Mouse (Mus musculus) hindbrain, postnatal 0 days (tissue): Measurements from ENCODE around the gene Zfp697. TPM values are rescaled to one million over a fixed set of nuclear protein-coding genes. Genes with fewer than 3 reads are reported as not detected.

Experiments used
- ATAC-seq: fragments of 200-750 bp; cut with Nextera tagmentation; 2 replicates; pipeline ENCODE4 v1.8.0; 2017; ENCODE audit warnings: mild to moderate bottlenecking, moderate TSS enrichment, moderate library complexity
- DNase-seq: peaks from one replicate; pipeline ENCODE4 v3.0.0-alpha.2; 2015; ENCODE audit warnings: low spot score
- H3K27ac ChIP-seq: fragments of 300-500 bp; sonication (generic); 2 replicates; pipeline ENCODE4 v1.5.1; 2014; ENCODE audit warnings: mild to moderate bottlenecking
- H3K27me3 ChIP-seq: fragments of 300-500 bp; sonication (generic); 2 replicates; pipeline ENCODE4 v1.6.1; 2014; ENCODE audit warnings: low read length, mixed read lengths; ENCODE audit not compliant: insufficient read depth
- H3K36me3 ChIP-seq: fragments of 300-500 bp; sonication (generic); 2 replicates; pipeline ENCODE4 v1.6.1; 2014; ENCODE audit warnings: low read length, mixed read lengths; ENCODE audit not compliant: insufficient read depth
- H3K4me1 ChIP-seq: fragments of 300-500 bp; sonication (generic); 2 replicates; pipeline ENCODE4 v1.6.1; 2014; ENCODE audit warnings: antibody characterized with exemption, low read length, mixed read lengths; ENCODE audit not compliant: insufficient read depth
- H3K4me2 ChIP-seq: fragments of 300-500 bp; sonication (generic); 2 replicates; pipeline ENCODE4 v1.6.1; 2014; ENCODE audit warnings: low read depth, mild to moderate bottlenecking, low read length, moderate library complexity, mixed read lengths
- H3K4me3 ChIP-seq: fragments of 300-500 bp; sonication (generic); 2 replicates; pipeline ENCODE4 v1.5.1; 2014; ENCODE audit warnings: low read length
- H3K9ac ChIP-seq: fragments of 300-500 bp; sonication (generic); replicated peaks from 2 replicates; pipeline ENCODE4 v1.6.1; 2014; ENCODE audit warnings: mild to moderate bottlenecking, low read length, moderate library complexity, mixed read lengths
- H3K9me3 ChIP-seq: fragments of 300-500 bp; sonication (generic); 2 replicates; pipeline ENCODE4 v1.6.1; 2016; ENCODE audit warnings: low read length, mixed read lengths
- CTCF ChIP-seq: IDR thresholded peaks from 2 replicates; pipeline ENCODE4 v1.5.1; 2016; ENCODE audit warnings: antibody characterized with exemption, control low read depth, low read depth
- WGBS: fragments of 180-500 bp; shearing (Covaris S2); extraction: QIAGEN DNeasy Blood & Tissue Kit; methylation state at CpG from one replicate; pipeline ENCODE4 v1.1.7; 2014; 5-methylcytosine and 5-hydroxymethylcytosine counted together
- polyA plus RNA-seq: library from polyadenylated mRNA; unstranded; fragments of >200 nt; fragmentation: Nextera tagmentation; extraction: Ambion mirVana; gene quantifications from 2 replicates; pipeline ENCODE4 v1.2.1, GENCODE M21; 2015
- total RNA-seq: library from RNA; depleted of rRNA; stranded (reverse); fragments of >200 nt; gene quantifications from 2 replicates; pipeline ENCODE4 v1.2.3, GENCODE M21; 2014

The Zfp697 gene
- total and polyA plus RNA-seq, 2 experiments from 2014 or later = 15.3 to 29.6 TPM

DNA sequence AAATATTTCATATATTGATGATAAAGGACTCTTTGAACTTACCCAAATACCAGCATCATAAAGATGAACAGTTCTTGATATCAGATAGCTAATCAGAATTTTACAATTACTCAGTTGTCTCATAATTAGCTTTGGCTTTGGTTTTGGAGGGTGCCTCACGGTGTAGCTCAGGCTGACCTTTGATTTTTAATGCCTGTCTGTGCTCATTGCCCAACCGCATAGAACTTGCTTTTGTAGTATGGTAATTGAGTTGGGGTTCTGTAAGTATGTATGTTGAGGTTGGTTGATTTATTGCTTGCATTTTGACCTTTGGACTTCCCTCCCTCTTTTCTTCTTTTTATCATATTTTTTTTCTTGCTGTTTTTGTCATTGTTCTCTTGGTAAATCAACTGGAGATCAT lies 31.5 kb downstream of the Zfp697 start:
- peaks cover 3% of the 10 kb centered on the region; the same call in 1 of the 2 replicates for H3K4me1 ChIP-seq
- H3K27ac ChIP-seq = no peak overlapping the region
- H3K9ac ChIP-seq = no peak overlapping the region
- WGBS = 64% methylated on average over 2 of the region's 2 CpGs
- no peaks in the 10 kb centered on the region for H3K36me3 ChIP-seq
- H3K9me3 ChIP-seq = no peaks in the 10 kb centered on the region
- no peak overlapping the region for H3K4me2 ChIP-seq
- H3K27me3 ChIP-seq = no peaks in the 10 kb centered on the region
- no peak for TF ChIP-seq CTCF
- no peak overlapping the region for H3K4me3 ChIP-seq
- DNase-seq (no peak), ATAC-seq (no peak)

DNA sequence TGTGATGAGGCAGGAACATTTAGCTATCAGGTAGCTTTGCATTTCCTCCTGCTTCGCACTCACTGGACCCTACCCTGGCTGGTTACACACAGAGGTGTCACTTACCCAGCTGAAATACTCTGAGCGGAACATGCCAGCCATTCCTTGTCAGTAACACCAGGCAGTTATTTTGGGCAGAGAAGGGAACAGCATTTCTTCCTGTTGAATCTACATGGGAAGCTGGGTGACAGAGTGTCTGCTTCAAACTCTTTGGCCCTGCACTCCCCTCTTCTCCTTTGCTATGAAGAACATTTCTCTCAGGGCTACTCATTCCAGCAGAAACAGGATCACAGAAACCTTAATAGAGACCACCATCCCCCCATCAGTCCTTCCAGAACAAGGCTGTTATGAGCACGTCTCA lies 32.0 kb downstream of the Zfp697 start:
- peaks cover 3% of the 10 kb centered on the region; the same call in 1 of the 2 replicates for H3K4me1 ChIP-seq
- H3K9me3 ChIP-seq = no peaks in the 10 kb centered on the region
- DNase-seq (no peak), ATAC-seq (no peak)
- H3K4me3 ChIP-seq = no peak overlapping the region
- TF ChIP-seq CTCF = no peak
- WGBS = 84% methylated on average over 3 of the region's 3 CpGs
- no peaks in the 10 kb centered on the region for H3K36me3 ChIP-seq
- no peaks in the 10 kb centered on the region for H3K27me3 ChIP-seq
- no peak overlapping the region for H3K9ac ChIP-seq
- no peak overlapping the region for H3K4me2 ChIP-seq
- H3K27ac ChIP-seq = no peak overlapping the region

DNA sequence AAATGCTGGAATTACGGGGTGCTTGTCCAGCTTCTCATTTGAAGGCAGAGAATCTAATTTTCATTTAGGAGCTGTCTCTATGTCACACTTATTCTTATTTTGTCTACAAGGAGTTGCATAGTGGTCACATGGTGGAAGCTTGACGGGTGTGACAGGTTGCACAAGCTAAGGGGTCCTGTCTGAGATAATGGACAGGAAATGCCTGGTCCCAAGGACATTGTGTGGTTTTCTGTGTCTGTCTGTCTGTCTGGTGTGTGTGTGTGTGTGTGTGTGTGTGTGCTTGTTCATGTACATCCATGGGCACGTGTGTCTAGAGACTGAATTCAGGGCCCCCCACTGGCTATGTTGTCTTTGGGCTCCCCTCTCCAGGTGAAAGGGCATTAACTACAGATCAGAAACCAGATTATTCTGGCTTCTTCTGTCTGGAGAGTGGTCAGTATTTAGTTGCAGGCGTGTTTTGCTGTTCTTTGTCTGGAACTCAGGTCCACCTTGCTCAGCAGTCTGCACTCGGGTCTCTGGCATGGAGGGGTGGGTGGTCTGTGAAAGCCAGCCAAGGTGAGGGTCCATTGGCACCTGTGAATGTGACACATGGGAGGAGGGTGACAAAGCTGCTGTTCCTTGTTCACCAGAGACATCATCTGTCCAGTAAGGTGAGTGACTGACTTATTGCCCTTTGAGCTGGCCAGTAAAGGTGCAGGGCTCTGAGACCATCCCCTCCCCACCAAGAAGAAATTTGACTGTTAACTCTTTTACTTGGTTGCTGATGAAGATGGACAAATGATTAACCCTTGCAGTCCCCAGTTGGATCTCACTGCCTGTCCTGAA lies 34.4 kb downstream of the Zfp697 start:
- Histone ChIP-seq H3K4me2 (no peak overlapping the region), H3K9me3 (no peaks in the 10 kb centered on the region), H3K9ac (no peak overlapping the region), H3K27ac (peak overlapping the region; percentile 41; the same call in 1 of the 2 replicates), H3K4me1 (peaks cover 3% of the 10 kb centered on the region; the same call in 1 of the 2 replicates), H3K36me3 (no peaks in the 10 kb centered on the region), H3K27me3 (no peaks in the 10 kb centered on the region), H3K4me3 (no peak overlapping the region)
- DNase-seq (no peak), ATAC-seq (peak; percentile 10; the same call in 1 of the 2 replicates)
- TF ChIP-seq CTCF = no peak
- WGBS = 77% methylated on average over 5 of the region's 5 CpGs

DNA sequence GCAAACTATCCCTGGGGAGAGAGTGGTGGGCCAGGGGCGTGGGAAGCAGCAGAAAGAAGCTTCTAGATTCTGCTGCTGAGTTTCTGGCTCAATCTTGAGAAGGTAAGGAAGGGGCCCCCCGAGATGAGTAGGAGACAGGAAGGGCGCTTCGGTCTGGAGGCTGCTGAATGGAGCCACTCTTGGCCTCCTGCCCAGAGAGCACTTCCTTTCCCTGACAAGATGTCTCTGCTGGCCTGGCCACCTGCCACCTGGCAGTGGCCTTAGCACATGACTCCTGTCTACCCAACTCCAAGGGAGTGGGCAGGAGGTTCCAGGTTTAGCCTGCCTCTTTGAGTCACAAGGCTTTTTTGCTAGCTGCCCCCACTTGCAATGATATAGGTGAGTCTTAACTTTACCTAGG lies 35.1 kb downstream of the Zfp697 start:
- TF ChIP-seq CTCF = no peak
- peak overlapping the region; percentile 41; the same call in 1 of the 2 replicates for H3K27ac ChIP-seq

DNA sequence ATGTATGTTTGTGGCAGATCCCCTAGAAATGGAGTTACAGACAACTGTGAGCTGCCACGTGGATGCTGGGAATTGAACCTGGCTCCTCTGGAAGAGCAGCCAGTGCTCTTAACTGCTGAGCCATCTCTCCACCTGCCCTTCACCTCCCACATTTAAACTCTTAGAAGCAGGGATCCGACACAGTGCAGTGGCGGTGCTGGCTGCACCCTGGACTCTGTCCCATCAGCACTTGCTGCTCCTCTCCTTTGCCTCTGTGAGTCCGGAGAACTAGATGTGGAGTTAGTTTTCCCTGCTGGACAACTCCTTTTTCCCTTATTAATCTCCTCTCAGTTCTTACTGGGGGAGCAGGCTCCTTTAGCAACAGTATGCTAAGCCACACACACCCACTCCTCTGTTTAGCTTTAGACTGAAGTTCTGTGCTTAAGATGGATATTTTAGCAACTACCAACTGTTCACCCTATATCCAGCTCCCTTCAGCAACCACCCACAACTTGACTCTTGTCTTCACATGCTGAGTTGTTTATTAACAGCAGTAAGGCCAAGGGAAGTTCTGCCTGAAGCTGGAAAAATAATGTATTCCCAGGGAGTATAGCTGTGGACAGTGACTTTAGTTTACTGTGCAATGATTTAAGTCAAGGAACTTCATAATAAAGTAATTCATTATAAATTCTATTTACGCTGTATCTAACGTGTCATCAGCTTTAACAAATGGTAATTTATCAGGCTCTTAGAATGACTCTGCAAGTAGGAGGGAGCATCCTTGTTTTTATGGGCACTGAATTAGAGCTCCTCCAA lies 36.9 kb downstream of the Zfp697 start:
- WGBS = 75% methylated on average over 6 of the region's 6 CpGs
- Histone ChIP-seq H3K9me3 (no peaks in the 10 kb centered on the region), H3K27me3 (no peaks in the 10 kb centered on the region), H3K4me2 (no peak overlapping the region), H3K27ac (no peak overlapping the region), H3K4me1 (peaks cover 3% of the 10 kb centered on the region; the same call in 1 of the 2 replicates), H3K9ac (no peak overlapping the region), H3K4me3 (no peak overlapping the region), H3K36me3 (no peaks in the 10 kb centered on the region)
- no peak for TF ChIP-seq CTCF
- DNase-seq (no peak), ATAC-seq (no peak)

More for the DNA sequence above, 35.1 kb downstream of the Zfp697 start:
- Histone ChIP-seq H3K4me2 (no peak overlapping the region), H3K27me3 (no peaks in the 10 kb centered on the region), H3K9ac (no peak overlapping the region), H3K4me1 (peaks cover 3% of the 10 kb centered on the region; the same call in 1 of the 2 replicates), H3K36me3 (no peaks in the 10 kb centered on the region), H3K4me3 (no peak overlapping the region), H3K9me3 (no peaks in the 10 kb centered on the region)
- 40% methylated on average over 4 of the region's 4 CpGs for WGBS
- peak; percentile 90 for DNase-seq
- peak; percentile 90 for ATAC-seq

DNA sequence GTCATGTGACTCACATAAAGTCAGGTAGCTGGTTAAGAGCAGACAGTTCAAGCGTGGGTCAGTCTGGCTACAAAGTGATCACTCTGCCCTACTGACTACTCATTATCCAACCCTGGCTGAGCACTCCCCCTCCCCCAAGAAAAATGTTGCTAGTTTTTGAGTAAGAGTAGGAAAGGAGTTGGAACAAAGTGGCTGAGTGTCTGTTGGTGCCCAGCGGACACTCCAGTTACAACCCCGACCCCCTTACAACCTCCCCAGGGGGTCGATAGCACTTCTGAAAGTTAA lies 37.5 kb downstream of the Zfp697 start:
- Histone ChIP-seq H3K4me2 (no peak overlapping the region), H3K4me3 (no peak overlapping the region), H3K9ac (no peak overlapping the region), H3K36me3 (no peaks in the 10 kb centered on the region), H3K4me1 (peaks cover 3% of the 10 kb centered on the region; the same call in 1 of the 2 replicates), H3K27me3 (no peaks in the 10 kb centered on the region), H3K9me3 (no peaks in the 10 kb centered on the region), H3K27ac (no peak overlapping the region)
- no peak for TF ChIP-seq CTCF
- 46% methylated on average over 4 of the region's 4 CpGs for WGBS
- no peak for DNase-seq
- ATAC-seq = no peak
